Mouse (Mus musculus): ENCODE measurements at regions not wholly inside any gene's neighbourhood (a gene's known extent, or its start where the extent isn't known, plus 50 kb on each side); places are given as distances from the start of the nearest gene placed in this dataset.

- peak; percentile 8 to 10 for DNase-seq (ENCODE audit: extremely low spot score in 1 of 2, low spot score in 1 of 2)
These were observed 505.9 kb downstream of the Gm6685 start for GRCm38 (mm10) chr11:27833736-27834135.

DNA sequence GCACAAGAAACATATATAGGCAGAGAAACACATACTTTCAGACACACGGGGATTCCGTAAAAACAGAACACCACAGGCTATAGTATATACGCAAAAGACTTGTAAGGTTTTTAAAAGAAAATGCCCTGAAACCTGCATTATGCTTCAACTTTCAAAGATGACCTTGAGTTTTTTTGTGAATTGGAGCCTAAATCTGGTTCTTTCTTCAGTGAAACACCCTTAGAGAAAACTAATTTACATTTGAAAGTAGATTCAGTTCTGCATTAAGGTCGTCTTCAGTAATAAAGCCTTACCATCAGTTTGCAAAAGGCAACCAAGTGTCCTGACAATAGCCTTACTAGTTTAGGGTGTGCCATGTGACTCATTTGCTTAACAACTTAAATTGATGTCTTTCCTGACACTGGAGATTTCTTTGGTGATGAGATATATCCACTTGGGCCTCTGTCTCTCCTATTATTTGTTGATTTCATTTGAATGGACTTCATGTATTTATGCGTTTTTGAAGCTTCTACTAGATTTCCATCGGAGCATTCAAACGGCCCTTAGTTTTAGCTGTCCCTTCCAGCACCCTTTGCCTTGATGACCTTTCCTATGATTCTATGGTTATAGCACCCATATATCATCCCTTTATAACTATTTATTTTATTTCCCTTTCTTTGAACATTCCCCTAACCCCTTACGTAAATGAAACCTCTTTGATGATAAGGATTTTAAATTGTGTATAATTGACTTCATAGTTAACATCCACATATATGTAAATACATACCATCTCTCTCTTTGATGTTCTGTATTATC is 539.6 kb downstream of the Gm6685 start:
- DNase-seq (ENCODE audit: extremely low spot score in 1 of 2, low spot score in 1 of 2) = no peak

DNA sequence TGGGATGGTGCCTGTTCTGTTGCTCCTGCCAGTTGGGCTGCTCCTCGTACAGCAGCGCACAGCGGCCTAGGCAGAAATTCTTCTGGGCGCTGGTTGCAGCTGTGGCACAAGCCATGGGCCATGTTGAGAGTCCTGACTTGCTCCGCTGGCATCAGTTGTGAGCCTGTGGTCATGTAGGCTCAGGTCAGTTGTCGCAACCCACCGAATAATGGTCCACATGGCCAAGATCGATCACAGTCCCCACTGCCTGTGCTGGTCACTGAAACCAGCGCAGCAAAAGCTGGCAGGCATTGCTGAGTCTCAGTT is 585.8 kb downstream of the Gm6685 start:
- DNase-seq (ENCODE audit: extremely low spot score in 1 of 2, low spot score in 1 of 2) = no peak

- DNase-seq (ENCODE audit: extremely low spot score in 1 of 2, low spot score in 1 of 2) = peak; percentile 11 to 51
These were observed 586.3 kb downstream of the Gm6685 start for GRCm38 (mm10) chr11:27753212-27753912.

GRCm38 (mm10) chr11:27726109-27726508 is 613.6 kb downstream of the Gm6685 start:
- no peak for DNase-seq (ENCODE audit: extremely low spot score in 1 of 2, low spot score in 1 of 2)

DNA sequence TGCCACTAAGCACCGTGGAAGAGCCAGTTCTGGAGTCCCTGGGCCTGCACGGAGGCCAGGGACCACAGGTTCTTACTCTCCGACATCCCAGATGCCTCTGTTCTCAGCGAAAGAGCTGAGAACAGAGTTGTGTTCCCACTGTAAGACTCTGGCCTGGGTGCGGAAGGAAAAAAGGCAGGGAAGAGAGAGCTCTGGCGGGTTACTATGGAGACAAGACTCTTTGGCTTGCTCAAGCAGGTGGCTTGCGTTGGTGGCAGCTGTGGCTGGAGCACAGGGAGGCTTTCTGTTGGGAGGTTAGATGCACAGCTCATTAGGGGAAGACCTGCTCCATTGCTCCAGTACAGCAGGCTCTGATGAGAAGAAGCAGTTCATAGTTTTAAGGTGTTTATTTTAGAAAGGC is 618.3 kb downstream of the Gm6685 start:
- peak in 1 of 2 experiments; percentile 6 for DNase-seq (ENCODE audit: extremely low spot score in 1 of 2, low spot score in 1 of 2)

DNA sequence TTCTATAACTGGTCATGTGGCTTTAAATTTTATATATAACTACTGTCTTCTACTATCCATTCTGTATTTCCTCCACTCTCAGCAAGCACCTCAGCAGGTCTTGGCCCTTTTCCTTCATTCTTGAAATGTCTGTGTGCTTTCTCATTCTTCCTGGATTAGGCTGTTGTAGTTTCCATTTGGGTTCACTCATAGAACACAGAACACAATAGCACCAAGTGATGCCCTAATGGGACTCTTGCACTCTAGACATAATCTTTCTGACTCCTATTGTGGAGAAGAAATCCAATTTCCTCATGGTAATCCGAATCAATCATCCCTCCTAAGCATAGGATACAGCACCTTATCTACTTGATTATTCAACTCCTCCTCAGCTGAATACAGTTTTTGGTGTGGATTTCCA is 667.2 kb downstream of the Gm6685 start:
- DNase-seq (ENCODE audit: extremely low spot score in 1 of 2, low spot score in 1 of 2) = no peak
